Mouse (Mus musculus) brain, adult 2 months (tissue): ENCODE measurements around the gene Gm973.

Experiments
- DNase-seq: peaks from one replicate; pipeline ENCODE4 v3.0.0; 2011; ENCODE audit warnings: low read depth, low spot score

The Gm973 gene

DNA sequence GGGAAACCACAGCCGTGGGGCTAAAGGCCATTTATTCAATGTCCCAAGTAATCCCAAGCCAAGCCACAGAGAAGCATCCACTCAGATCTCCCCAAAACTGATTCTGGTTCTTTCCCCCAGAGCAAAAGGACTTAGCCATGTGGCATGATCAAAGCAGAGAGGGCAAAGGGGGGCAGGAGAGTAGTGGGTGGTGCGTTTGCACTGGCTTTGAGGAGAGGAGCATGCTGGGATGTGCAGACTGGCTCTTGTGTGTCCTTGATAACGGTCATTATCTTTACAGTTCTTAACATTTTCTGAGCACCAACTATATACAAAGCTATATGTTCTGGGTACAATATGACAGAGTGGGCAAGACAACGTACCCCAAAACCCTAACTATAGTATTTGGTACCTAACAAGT, 23.6 kb upstream of the Gm973 start:
- DNase-seq, result no peak

GRCm38 (mm10) chr1:59495970-59496369, 20.1 kb upstream of the Gm973 start:
- DNase-seq, result no peak

DNA sequence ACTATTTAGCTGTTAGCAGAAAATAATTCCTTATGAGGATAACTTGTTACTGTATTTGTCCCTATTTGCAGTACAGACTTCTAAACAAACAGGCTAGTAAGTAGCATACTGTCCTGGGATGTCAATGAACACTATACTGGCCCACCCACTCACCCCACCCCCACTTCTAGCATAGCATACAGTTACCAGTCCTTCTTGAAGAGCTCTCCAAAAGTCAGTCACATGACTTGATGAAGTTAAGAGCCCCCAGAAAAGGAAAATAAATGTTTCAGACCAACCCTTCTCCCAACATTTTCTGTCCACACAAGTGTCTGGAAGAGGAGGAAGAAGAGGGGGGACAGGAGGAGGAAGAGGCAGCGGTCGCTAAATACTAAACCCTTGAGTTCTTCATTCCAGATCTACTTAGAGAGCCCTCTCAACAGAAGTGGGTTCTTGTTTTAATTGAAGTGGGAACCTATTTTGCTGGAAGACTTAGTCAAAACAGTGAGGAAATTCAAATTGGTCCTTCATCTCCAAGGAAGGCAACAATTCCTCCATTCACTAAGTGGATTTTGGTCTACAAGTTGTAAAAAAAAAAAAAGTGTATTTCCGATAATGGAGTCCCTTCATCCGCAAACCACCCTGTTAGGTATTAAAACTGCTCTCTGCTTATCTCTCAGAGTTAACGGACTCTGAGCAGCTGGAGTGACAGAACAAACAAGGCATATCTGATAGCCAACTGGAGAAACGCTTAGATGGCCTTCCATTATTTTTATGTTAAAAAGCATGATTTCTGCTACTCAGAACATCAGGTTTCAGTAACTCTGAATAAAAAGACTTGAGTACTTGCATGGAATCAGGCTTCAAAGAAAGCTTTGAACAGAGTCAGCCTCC, 18.1 kb upstream of the Gm973 start:
- DNase-seq, result no peak

DNA sequence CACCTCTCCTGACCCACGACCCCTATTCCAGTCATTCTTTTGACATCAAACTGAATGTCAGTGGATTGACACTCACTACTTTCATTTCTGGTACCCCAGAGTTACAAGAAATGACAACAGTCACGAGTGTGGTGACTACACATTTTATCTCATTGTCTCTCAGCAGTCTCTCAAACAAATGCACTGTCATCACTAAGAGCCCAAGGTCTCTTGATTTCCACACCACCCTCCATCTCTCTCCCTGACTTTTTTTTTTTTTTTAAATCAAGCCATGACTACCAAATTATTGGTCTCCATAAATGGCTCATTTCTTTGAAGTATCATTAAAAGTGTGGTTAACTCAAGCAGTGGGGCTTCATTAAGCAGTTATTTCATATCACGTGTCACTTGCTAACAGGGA, 16.7 kb upstream of the Gm973 start:
- no peak for DNase-seq

DNA sequence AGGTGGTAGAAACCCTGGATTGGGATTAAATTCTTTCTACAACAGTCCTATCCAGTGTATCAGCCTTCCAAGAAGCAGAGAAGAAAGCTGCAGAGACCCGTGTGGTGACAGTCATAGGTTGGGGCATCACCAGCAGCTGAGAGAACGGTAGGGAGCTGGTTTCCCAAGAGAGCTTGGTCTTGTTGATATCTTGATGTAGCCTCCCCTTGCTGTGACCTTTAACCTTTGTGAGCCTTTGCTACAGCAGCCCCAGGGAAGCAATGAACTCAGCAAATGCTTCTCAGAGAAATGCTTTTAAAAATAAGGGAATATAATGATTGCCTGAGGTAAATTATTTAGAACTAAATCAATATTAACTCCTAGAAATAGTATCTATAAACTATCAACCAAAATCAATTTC, 13.7 kb upstream of the Gm973 start:
- DNase-seq, result no peak

- DNase-seq, result no peak
Observed at GRCm38 (mm10) chr1:59503659-59504301, 12.3 kb upstream of the Gm973 start.

- DNase-seq, result no peak
Observed at GRCm38 (mm10) chr1:59504302-59504700, 11.8 kb upstream of the Gm973 start.

- DNase-seq, result no peak
Observed at GRCm38 (mm10) chr1:59508463-59509139, 7.5 kb upstream of the Gm973 start.

GRCm38 (mm10) chr1:59511566-59512270, 4.3 kb upstream of the Gm973 start:
- no peak for DNase-seq

GRCm38 (mm10) chr1:59520226-59520837, 4.3 kb downstream of the Gm973 start:
- no peak for DNase-seq

- DNase-seq, result no peak
Observed at GRCm38 (mm10) chr1:59522456-59522855, 6.4 kb downstream of the Gm973 start.

- no peak for DNase-seq
Observed at GRCm38 (mm10) chr1:59523378-59523958, 7.4 kb downstream of the Gm973 start.

DNA sequence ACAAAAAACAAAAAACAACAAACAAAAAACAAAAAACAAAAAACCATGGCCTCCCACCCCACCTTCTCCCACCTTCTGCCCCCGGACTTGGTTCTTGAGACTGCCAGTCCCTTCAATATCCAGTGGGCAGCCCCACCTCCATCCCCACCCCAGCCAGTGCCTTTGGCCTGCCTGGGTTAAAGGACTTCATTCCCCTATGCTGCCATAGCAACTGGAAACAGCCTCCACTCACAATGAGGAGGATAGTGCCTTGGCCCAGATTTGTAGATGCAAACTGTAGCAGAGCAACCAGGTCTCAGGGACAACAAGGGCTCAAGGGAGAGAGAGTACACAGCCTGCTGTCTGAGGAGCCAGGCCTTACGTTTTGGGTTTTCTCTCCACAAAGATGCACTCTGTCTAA, 8.0 kb downstream of the Gm973 start:
- DNase-seq, result peak; percentile 20

DNA sequence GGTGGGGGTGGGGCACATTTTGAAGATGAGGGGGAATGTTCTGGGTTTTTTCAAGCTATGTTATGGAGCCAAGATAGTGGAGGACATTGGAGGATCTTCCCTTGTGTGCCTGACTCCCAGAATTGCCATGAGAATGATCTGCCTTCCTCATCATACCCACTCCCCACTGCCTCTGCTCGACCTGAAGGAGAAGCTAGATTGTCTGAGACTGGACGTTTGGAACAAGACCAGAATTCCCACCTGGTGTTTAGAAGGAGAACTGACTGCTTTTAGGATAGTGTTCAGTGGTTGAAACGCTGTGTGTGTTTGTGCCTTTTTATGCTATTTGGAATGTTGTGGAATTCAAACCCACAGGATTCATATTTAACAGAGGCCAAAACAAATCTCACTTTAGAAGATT, 8.7 kb downstream of the Gm973 start:
- no peak for DNase-seq

GRCm38 (mm10) chr1:59527219-59527618, 11.2 kb downstream of the Gm973 start:
- no peak for DNase-seq

- DNase-seq, result peak; percentile 90
Observed at GRCm38 (mm10) chr1:59534976-59535810, 19.1 kb downstream of the Gm973 start.

- no peak for DNase-seq
Observed at GRCm38 (mm10) chr1:59538381-59538780, 22.3 kb downstream of the Gm973 start.

DNA sequence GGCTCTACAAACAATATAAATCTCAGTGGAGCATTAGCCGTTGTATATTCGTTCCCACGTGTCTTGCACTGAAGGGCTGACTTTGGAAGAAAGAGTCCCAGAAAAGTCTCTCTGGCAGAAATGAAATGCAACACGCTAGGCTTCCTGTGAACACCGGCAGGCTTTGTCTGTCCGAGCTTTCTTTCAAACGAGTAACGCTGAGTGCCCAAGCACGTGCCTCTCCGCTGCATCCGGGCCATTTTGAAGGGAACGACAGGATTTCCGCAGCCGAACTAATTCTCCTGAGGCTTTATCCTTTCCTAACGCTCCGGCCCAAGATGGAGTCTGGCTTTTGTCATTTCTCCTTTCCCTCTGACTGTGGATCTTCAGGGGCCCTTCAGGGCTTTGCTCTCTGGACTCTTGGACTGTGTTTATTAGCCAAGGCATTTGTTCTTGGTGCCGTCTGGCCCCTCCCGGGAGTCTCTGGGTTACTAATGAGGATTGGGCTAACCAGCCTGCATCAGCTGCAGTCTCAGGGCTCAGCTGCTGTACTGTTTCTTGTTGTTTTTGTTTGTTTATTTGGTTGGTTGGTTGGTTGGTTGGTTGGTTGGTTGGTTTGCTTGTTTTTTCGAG, 24.6 kb downstream of the Gm973 start:
- DNase-seq, result no peak

- DNase-seq, result peak; percentile 62
Observed at GRCm38 (mm10) chr1:59541271-59542020, 25.4 kb downstream of the Gm973 start.
